Mouse (Mus musculus) cerebellum, adult 2 months (tissue): Measurements from ENCODE around the gene Dcaf5.

ENCODE experiments used
- CTCF ChIP-seq: fragments of 200-500 bp; IDR thresholded peaks from 2 replicates; pipeline ENCODE4 v1.5.1; 2011; ENCODE audit warnings: low read depth, mild to moderate bottlenecking, control low read depth, low read length, moderate library complexity, borderline replicate concordance; ENCODE audit not compliant: insufficient read depth
- POLR2A ChIP-seq: fragments of 200-500 bp; IDR thresholded peaks from 2 replicates; pipeline ENCODE4 v1.6.1; 2011; ENCODE audit warnings: low read length, control low read depth, borderline replicate concordance; ENCODE audit not compliant: insufficient read depth

- TF ChIP-seq POLR2A = no peak
- TF ChIP-seq CTCF = no peak
Observed at GRCm38 (mm10) chr12:80322494-80322893, 113.9 kb downstream of the Dcaf5 start.
